Mouse (Mus musculus) liver, embryonic 14.5 days (tissue): ENCODE measurements at regions not wholly inside any gene's neighbourhood (a gene's known extent, or its start where the extent isn't known, plus 50 kb on each side); places are given as distances from the start of the nearest gene placed in this dataset.

Experiments
- CTCF ChIP-seq: IDR thresholded peaks from 2 replicates; pipeline ENCODE4 v1.5.1; 2016; ENCODE audit warnings: antibody characterized with exemption, low read depth, control low read depth
- EP300 ChIP-seq: IDR thresholded peaks from 2 replicates; pipeline ENCODE4 v1.6.1; 2016; ENCODE audit warnings: antibody characterized with exemption, low read depth

DNA sequence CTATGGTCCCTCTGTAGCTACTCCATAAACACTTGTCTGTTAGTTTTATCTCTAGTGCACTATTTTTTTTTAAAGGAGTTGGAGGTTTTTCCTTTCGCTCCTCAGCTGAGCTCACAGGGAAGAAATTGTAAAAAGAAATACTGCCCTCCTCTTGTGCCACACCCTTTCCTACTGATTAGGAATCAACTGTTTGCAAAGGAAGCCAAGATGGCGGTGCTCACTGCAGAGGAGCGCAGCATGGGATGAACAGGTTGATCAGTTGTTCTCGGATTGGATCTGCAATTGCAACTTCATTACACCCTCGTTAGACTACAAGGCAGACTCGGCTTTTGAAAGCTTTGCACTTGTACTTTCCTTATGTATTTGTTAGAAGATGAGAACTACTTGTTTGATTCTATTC, 218.2 kb downstream of the Klf5 start:
- TF ChIP-seq CTCF (no peak), EP300 (no peak)
